Mouse (Mus musculus) ES-Bruce4 (cell line): Measurements from ENCODE around the gene Akap17b. TPM values are rescaled to one million over a fixed set of nuclear protein-coding genes. Genes with fewer than 3 reads are reported as not detected.

Experiments
- H3K27ac ChIP-seq: 2 replicates; pipeline ENCODE4 v1.5.1; 2012; ENCODE audit warnings: low read length, inconsistent platforms; ENCODE audit not compliant: insufficient read depth
- H3K27me3 ChIP-seq: 2 replicates; pipeline ENCODE4 v1.6.1; 2012; ENCODE audit warnings: mild to moderate bottlenecking, low read length, inconsistent platforms; ENCODE audit not compliant: control insufficient read depth, poor library complexity, insufficient read depth, severe bottlenecking
- H3K36me3 ChIP-seq: 2 replicates; pipeline ENCODE4 v1.6.1; 2012; ENCODE audit warnings: inconsistent platforms, mild to moderate bottlenecking, low read length, moderate library complexity; ENCODE audit not compliant: control insufficient read depth, poor library complexity, insufficient read depth, severe bottlenecking
- H3K4me1 ChIP-seq: one replicate; pipeline ENCODE4 v1.8.1; 2011; ENCODE audit warnings: low read length; ENCODE audit not compliant: control insufficient read depth, insufficient read depth
- H3K4me3 ChIP-seq: 2 replicates; pipeline ENCODE4 v1.5.1; 2011; ENCODE audit warnings: low read depth, mild to moderate bottlenecking, low read length
- H3K9ac ChIP-seq: 2 replicates; pipeline ENCODE4 v1.6.1; 2012; ENCODE audit warnings: low read depth, mild to moderate bottlenecking, inconsistent platforms; ENCODE audit not compliant: poor library complexity, severe bottlenecking
- H3K9me3 ChIP-seq: replicated peaks from 2 replicates; pipeline ENCODE4 v1.6.1; 2012; ENCODE audit warnings: mild to moderate bottlenecking, low read length, inconsistent platforms; ENCODE audit not compliant: control insufficient read depth, poor library complexity, insufficient read depth, severe bottlenecking
- CTCF ChIP-seq: IDR thresholded peaks from one replicate; pipeline ENCODE4 v1.8.1; 2011; ENCODE audit warnings: low read depth, low read length
- EP300 ChIP-seq: IDR thresholded peaks from 2 replicates; pipeline ENCODE4 v1.6.1; 2011; ENCODE audit warnings: low read depth, low read length; ENCODE audit not compliant: insufficient read depth
- POLR2A ChIP-seq: IDR thresholded peaks from one replicate; pipeline ENCODE4 v1.8.1; 2011; ENCODE audit warnings: low read length; ENCODE audit not compliant: insufficient read depth
- polyA plus RNA-seq: library from polyadenylated mRNA; stranded (reverse); fragments of >200 nt; gene quantifications from 2 replicates; pipeline ENCODE4 v1.2.4, GENCODE M21; 2011; ENCODE audit warnings: low read depth; ENCODE audit not compliant: missing spikeins, insufficient read depth, insufficient read length

The Akap17b gene
- 8.5 and 9.1 TPM in 2 replicates for polyA plus RNA-seq

- TF ChIP-seq POLR2A, result no peak
- TF ChIP-seq CTCF, result peak; percentile 60
- peak within 1 kb of the TSS; percentile 90 for H3K4me3 ChIP-seq
- no peaks in the 10 kb centered on the region for H3K27me3 ChIP-seq
- peak within 1 kb of the TSS; percentile 86 for H3K9ac ChIP-seq
- H3K4me1 ChIP-seq, result no peaks in the 10 kb centered on the region
- no peaks in the 10 kb centered on the region for H3K9me3 ChIP-seq
- H3K36me3 ChIP-seq, result no peaks in the 10 kb centered on the region
- peak within 1 kb of the TSS; percentile 16 for H3K27ac ChIP-seq
These were observed at the start of gene Akap17b for GRCm38 (mm10) chrX:36644657-36645551. Gene Akap17b, minus strand, starts transcription at chrX:36645395.

DNA sequence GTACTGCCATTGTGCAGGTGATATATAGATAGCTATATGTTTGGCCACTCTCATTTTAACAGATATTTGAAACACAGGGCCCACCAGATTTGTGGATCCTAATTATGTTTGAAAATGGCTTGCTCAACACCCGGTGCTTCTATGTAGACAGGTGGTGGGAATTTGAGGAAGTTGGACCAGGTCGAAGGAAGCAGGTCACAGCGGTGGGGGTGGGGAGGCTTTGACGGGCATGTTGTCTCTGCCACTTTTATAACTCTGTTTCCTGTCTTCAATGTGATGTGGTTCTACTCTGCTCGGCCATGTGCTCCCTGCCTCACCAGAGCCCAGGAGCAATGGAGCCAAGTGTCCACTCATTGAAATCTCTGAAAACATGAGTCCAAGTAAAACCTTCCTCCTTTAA lies 46.2 kb upstream of the Akap17b start:
- Histone ChIP-seq H3K4me1 (no peaks in the 10 kb centered on the region), H3K36me3 (no peaks in the 10 kb centered on the region), H3K27me3 (no peaks in the 10 kb centered on the region), H3K9ac (no peak overlapping the region), H3K4me3 (no peak overlapping the region), H3K9me3 (no peaks in the 10 kb centered on the region), H3K27ac (no peak overlapping the region)
- no peak for TF ChIP-seq POLR2A
- TF ChIP-seq CTCF, result no peak
- no peak for TF ChIP-seq EP300

GRCm38 (mm10) chrX:36689655-36690054 lies 44.5 kb upstream of the Akap17b start:
- no peak for TF ChIP-seq POLR2A
- TF ChIP-seq EP300, result no peak
- no peak for TF ChIP-seq CTCF
- Histone ChIP-seq H3K9ac (no peak overlapping the region), H3K27me3 (no peaks in the 10 kb centered on the region)

DNA sequence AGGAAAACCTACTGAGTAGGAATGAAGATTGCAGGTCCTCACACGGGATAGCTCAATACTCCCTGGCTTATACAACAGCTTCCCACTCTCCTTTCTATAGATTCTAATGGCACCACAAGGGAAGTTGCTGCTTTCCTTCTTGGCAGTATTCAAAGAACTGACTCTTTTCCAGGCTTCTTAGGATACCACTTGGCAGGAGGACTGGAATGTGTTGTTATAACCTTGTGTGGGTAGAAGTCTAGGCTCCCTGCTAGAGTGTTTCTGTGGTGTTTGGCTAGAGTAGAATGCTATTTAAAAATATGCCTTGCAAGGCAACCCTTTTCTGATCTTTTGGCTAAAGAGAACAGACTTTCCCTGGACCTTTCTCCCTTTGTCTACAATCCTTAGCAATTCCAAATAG lies 31.6 kb upstream of the Akap17b start:
- Histone ChIP-seq H3K9ac (no peak overlapping the region), H3K36me3 (no peaks in the 10 kb centered on the region), H3K27ac (no peak overlapping the region), H3K4me3 (no peak overlapping the region), H3K9me3 (0 out of 2 replicates have a peak, but pooled peaks cover 3% of the 10 kb centered on the region), H3K27me3 (no peaks in the 10 kb centered on the region), H3K4me1 (no peaks in the 10 kb centered on the region)
- TF ChIP-seq EP300 (no peak), POLR2A (no peak), CTCF (no peak)

More at GRCm38 (mm10) chrX:36689655-36690054, 44.5 kb upstream of the Akap17b start:
- no peak overlapping the region for H3K27ac ChIP-seq
- no peaks in the 10 kb centered on the region for H3K9me3 ChIP-seq
- no peaks in the 10 kb centered on the region for H3K36me3 ChIP-seq
- H3K4me3 ChIP-seq, result no peak overlapping the region
- no peaks in the 10 kb centered on the region for H3K4me1 ChIP-seq

DNA sequence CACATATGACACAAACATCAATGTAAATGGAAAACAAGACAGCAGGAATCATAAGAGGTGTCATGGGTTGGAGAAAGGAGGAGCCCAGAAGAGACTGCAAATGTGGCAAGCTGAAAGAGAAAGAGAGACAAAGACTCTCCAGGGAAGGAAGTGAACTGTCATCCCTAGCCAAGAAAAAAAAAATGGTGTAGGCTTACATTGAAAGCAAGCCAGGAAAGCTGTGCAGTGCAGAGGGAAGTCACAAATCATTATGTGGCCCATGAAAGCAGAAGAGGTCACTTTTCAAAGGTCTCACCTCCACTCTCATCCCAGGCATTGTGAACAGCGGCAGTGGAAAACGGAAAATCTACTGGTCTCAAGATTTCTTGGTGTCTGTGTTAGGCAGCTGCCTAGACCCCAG lies 27.5 kb upstream of the Akap17b start:
- no peaks in the 10 kb centered on the region for H3K36me3 ChIP-seq
- no peak overlapping the region for H3K27ac ChIP-seq
- H3K4me3 ChIP-seq, result no peak overlapping the region
- no peaks in the 10 kb centered on the region for H3K27me3 ChIP-seq
- no peak overlapping the region for H3K9ac ChIP-seq
- no peaks in the 10 kb centered on the region for H3K4me1 ChIP-seq
- TF ChIP-seq CTCF (no peak), EP300 (no peak), POLR2A (no peak)
- H3K9me3 ChIP-seq, result no peaks in the 10 kb centered on the region

GRCm38 (mm10) chrX:36640046-36640445 lies 5.1 kb downstream of the Akap17b start:
- Histone ChIP-seq H3K4me3 (no peak overlapping the region), H3K27ac (no peak overlapping the region), H3K36me3 (no peaks in the 10 kb centered on the region), H3K9me3 (no peaks in the 10 kb centered on the region), H3K27me3 (no peaks in the 10 kb centered on the region), H3K9ac (no peak overlapping the region), H3K4me1 (no peaks in the 10 kb centered on the region)
- TF ChIP-seq EP300 (no peak), POLR2A (no peak), CTCF (no peak)
